Mouse (Mus musculus) liver, adult 2 months (tissue): ENCODE data around the gene Icam5. TPM values are rescaled to one million over a fixed set of nuclear protein-coding genes. Genes with fewer than 3 reads are reported as not detected.
"Not testable (repeated sequence)": the region's sequence is repeated elsewhere in the genome, so short reads cannot be mapped to it uniquely, and the experiment has no call there.

Experiments used
- DNase-seq: peaks from one replicate; pipeline ENCODE4 v3.0.0-alpha.2; 2011; ENCODE audit warnings: low read depth, low spot score; ENCODE audit errors: extremely low read depth
- H3K27ac ChIP-seq: fragments of 200-500 bp; replicated peaks from 2 replicates; pipeline ENCODE4 v1.5.1; 2012; ENCODE audit warnings: low read depth, mild to moderate bottlenecking, control low read depth, inconsistent platforms, low read length; ENCODE audit not compliant: insufficient read depth
- H3K27me3 ChIP-seq: fragments of 200-500 bp; 2 replicates; pipeline ENCODE4 v1.6.1; 2012; ENCODE audit warnings: mild to moderate bottlenecking, moderate library complexity, low read length, inconsistent platforms; ENCODE audit not compliant: control insufficient read depth, insufficient read depth
- H3K36me3 ChIP-seq: fragments of 200-500 bp; 2 replicates; pipeline ENCODE4 v1.6.1; 2012; ENCODE audit warnings: low read length, inconsistent platforms; ENCODE audit not compliant: control insufficient read depth, insufficient read depth
- H3K4me1 ChIP-seq: fragments of 200-500 bp; 2 replicates; pipeline ENCODE4 v1.6.1; 2011; ENCODE audit warnings: low read length; ENCODE audit not compliant: control insufficient read depth, insufficient read depth
- H3K4me3 ChIP-seq: fragments of 200-500 bp; 2 replicates; pipeline ENCODE4 v1.5.1; 2011; ENCODE audit warnings: low read depth, mild to moderate bottlenecking, control low read depth, low read length, moderate library complexity; ENCODE audit not compliant: insufficient read depth
- H3K79me2 ChIP-seq: fragments of 200-500 bp; 2 replicates; pipeline ENCODE4 v1.6.1; 2012; ENCODE audit warnings: inconsistent platforms, mild to moderate bottlenecking, low read length, moderate library complexity; ENCODE audit not compliant: control insufficient read depth, insufficient read depth
- H3K9ac ChIP-seq: fragments of 200-500 bp; 2 replicates; pipeline ENCODE4 v1.6.1; 2012; ENCODE audit warnings: low read depth, mild to moderate bottlenecking, control low read depth, inconsistent platforms, low read length
- CTCF ChIP-seq: fragments of 200-500 bp; IDR thresholded peaks from 2 replicates; pipeline ENCODE4 v1.5.1; 2011; ENCODE audit warnings: low read depth, low read length, control low read depth
- POLR2A ChIP-seq: fragments of 200-500 bp; IDR thresholded peaks from 2 replicates; pipeline ENCODE4 v1.6.1; 2011; ENCODE audit warnings: low read length, control low read depth; ENCODE audit not compliant: insufficient read depth; ENCODE audit errors: extremely low read depth
- WGBS: fragments of 180-500 bp; shearing (Covaris S2); methylation state at CpG from one replicate; pipeline ENCODE4 v1.1.7; 2018; 5-methylcytosine and 5-hydroxymethylcytosine counted together
- polyA plus RNA-seq: library from polyadenylated mRNA; depleted of rRNA; stranded (reverse); fragments of >200 nt; gene quantifications from 2 replicates; pipeline ENCODE4 v1.2.3, GENCODE M21; 2012
- total RNA-seq: library from RNA; depleted of rRNA; stranded (reverse); fragments of >200 nt; gene quantifications from 2 replicates; pipeline ENCODE4 v1.2.3, GENCODE M21; 2014

Gene Icam5
- total and polyA plus RNA-seq, 2 experiments = 0.09 TPM; not detected in 1

GRCm38 (mm10) chr9:21039779-21040178 is 7.9 kb downstream of the Icam5 start:
- peaks cover 5% of the 10 kb centered on the region; the same call in 1 of the 2 replicates for H3K4me1 ChIP-seq

GRCm38 (mm10) chr9:21041308-21041707 is 9.4 kb downstream of the Icam5 start:
- Histone ChIP-seq H3K9ac (no peak overlapping the region), H3K4me3 (no peak overlapping the region), H3K36me3 (no peaks in the 10 kb centered on the region), H3K27ac (no peak overlapping the region), H3K27me3 (peaks cover 19% of the 10 kb centered on the region), H3K79me2 (no peaks in the 10 kb centered on the region), H3K4me1 (0 out of 2 replicates have a peak, but pooled peaks cover 2% of the 10 kb centered on the region)
- 63% methylated on average over 4 of the region's 4 CpGs for WGBS
- DNase-seq = no peak
- no peak for TF ChIP-seq CTCF
- TF ChIP-seq POLR2A = no peak

More at GRCm38 (mm10) chr9:21039779-21040178, 7.9 kb downstream of the Icam5 start:
- H3K36me3 ChIP-seq = no peaks in the 10 kb centered on the region
- TF ChIP-seq CTCF (no peak), POLR2A (no peak)
- peaks cover 28% of the 10 kb centered on the region for H3K27me3 ChIP-seq
- no peak overlapping the region for H3K9ac ChIP-seq
- no peak overlapping the region for H3K4me3 ChIP-seq
- H3K79me2 ChIP-seq = no peaks in the 10 kb centered on the region
- H3K27ac ChIP-seq = no peak overlapping the region
- 78% methylated on average over 3 of the region's 3 CpGs for WGBS
- DNase-seq = no peak

GRCm38 (mm10) chr9:21043563-21043962 is 11.7 kb downstream of the Icam5 start:
- DNase-seq = no peak
- H3K27me3 ChIP-seq = 0 out of 2 replicates have a peak, but pooled peaks cover under 1% of the 10 kb centered on the region
- H3K9ac ChIP-seq = no peak overlapping the region
- no peaks in the 10 kb centered on the region for H3K4me1 ChIP-seq
- no peak overlapping the region for H3K27ac ChIP-seq
- WGBS = 90% methylated on average over 4 of the region's 4 CpGs
- no peak overlapping the region for H3K4me3 ChIP-seq
- no peaks in the 10 kb centered on the region for H3K79me2 ChIP-seq
- H3K36me3 ChIP-seq = no peaks in the 10 kb centered on the region
- no peak for TF ChIP-seq POLR2A
- TF ChIP-seq CTCF = no peak

GRCm38 (mm10) chr9:21044785-21045184 is 12.9 kb downstream of the Icam5 start:
- WGBS = 72% methylated on average over 1 of the region's 1 CpGs
- not testable (repeated sequence) for DNase-seq, H3K9ac ChIP-seq, H3K27ac ChIP-seq, H3K36me3 ChIP-seq, H3K79me2 ChIP-seq, H3K27me3 ChIP-seq, H3K4me3 ChIP-seq, H3K4me1 ChIP-seq

- Histone ChIP-seq H3K9ac (no peak overlapping the region), H3K4me3 (no peak overlapping the region), H3K27me3 (no peaks in the 10 kb centered on the region), H3K27ac (no peak overlapping the region), H3K36me3 (no peaks in the 10 kb centered on the region), H3K79me2 (no peaks in the 10 kb centered on the region), H3K4me1 (no peaks in the 10 kb centered on the region)
- TF ChIP-seq POLR2A = no peak
- no peak for TF ChIP-seq CTCF
- no peak for DNase-seq
- WGBS = 78% methylated on average over 3 of the region's 3 CpGs
These were observed 13.4 kb downstream of the Icam5 start for GRCm38 (mm10) chr9:21045235-21045634.

GRCm38 (mm10) chr9:21051578-21051977 is 19.7 kb downstream of the Icam5 start:
- DNase-seq = no peak
- no peak for TF ChIP-seq CTCF
- no peak for TF ChIP-seq POLR2A
- Histone ChIP-seq H3K4me1 (no peaks in the 10 kb centered on the region), H3K36me3 (no peaks in the 10 kb centered on the region), H3K9ac (no peak overlapping the region), H3K27me3 (no peaks in the 10 kb centered on the region), H3K27ac (no peak overlapping the region), H3K4me3 (no peak overlapping the region), H3K79me2 (no peaks in the 10 kb centered on the region)
- WGBS = 80% methylated on average over 10 of the region's 10 CpGs
